Mouse (Mus musculus): Measurements from ENCODE around the gene Fam129a. TPM values are rescaled to one million over a fixed set of nuclear protein-coding genes. Genes with fewer than 3 reads are reported as not detected.

Gene Fam129a
- polyA plus RNA-seq, 1 experiment from 2014 or later = 4.4 TPM

Other genes with a start within 250 kb of the Fam129a start
- 297 and 319 TPM in 2 replicates for gene Ivns1abp, start 226.7 kb upstream of the Fam129a start, polyA plus RNA-seq (2016; fragmentation: Nextera tagmentation; extraction: Ambion mirVana)
- 25.7 and 26.4 TPM in 2 replicates for gene Swt1, start 142.7 kb upstream of the Fam129a start, polyA plus RNA-seq (2016; fragmentation: Nextera tagmentation; extraction: Ambion mirVana)
- gene Trmt1l, start 142.6 kb upstream of the Fam129a start, polyA plus RNA-seq (2016; fragmentation: Nextera tagmentation; extraction: Ambion mirVana) = 43.7 and 48.2 TPM in 2 replicates
- 83.1 and 83.6 TPM in 2 replicates for gene Rnf2, start 70.2 kb upstream of the Fam129a start, polyA plus RNA-seq (2016; fragmentation: Nextera tagmentation; extraction: Ambion mirVana)
- gene Edem3, start 184.2 kb downstream of the Fam129a start, polyA plus RNA-seq (2016; fragmentation: Nextera tagmentation; extraction: Ambion mirVana) = 25.0 and 25.8 TPM in 2 replicates

Measured in heart, embryonic 12.5 days (tissue).